Mouse (Mus musculus) splenic B cell, adult 2 months (primary cell): ENCODE results near the gene 9030624G23Rik.
"Not testable (repeated sequence)": the region's sequence is repeated elsewhere in the genome, so short reads cannot be mapped to it uniquely, and the experiment has no call there.

ENCODE experiments used
- DNase-seq: peaks from one replicate; pipeline ENCODE4 v3.0.0-alpha.2; 2011; ENCODE audit warnings: low read depth, low spot score
- H3K27me3 ChIP-seq: 2 replicates; pipeline ENCODE4 v1.6.1; 2012; ENCODE audit warnings: mild to moderate bottlenecking, low read length, moderate library complexity, mixed read lengths; ENCODE audit not compliant: control insufficient read depth, poor library complexity, insufficient read depth, severe bottlenecking
- H3K36me3 ChIP-seq: 2 replicates; pipeline ENCODE4 v1.6.1; 2012; ENCODE audit warnings: mild to moderate bottlenecking, low read length, moderate library complexity, mixed read lengths; ENCODE audit not compliant: control insufficient read depth, poor library complexity, insufficient read depth, severe bottlenecking

The 9030624G23Rik gene

GRCm38 (mm10) chr12:24097108-24097520 lies at the start of gene 9030624G23Rik:
9030624G23Rik (minus strand) TSS chr12:24097246.
- not testable (repeated sequence) for H3K36me3 ChIP-seq, H3K27me3 ChIP-seq
- DNase-seq = peak; percentile 0

GRCm38 (mm10) chr12:24083096-24083495 lies 13.9 kb downstream of the 9030624G23Rik start:
- not testable (repeated sequence) for DNase-seq

More at GRCm38 (mm10) chr12:24083096-24083495, 13.9 kb downstream of the 9030624G23Rik start:
- not testable (repeated sequence) for H3K36me3 ChIP-seq, H3K27me3 ChIP-seq
